Mouse (Mus musculus): ENCODE data around the gene Efnb3. TPM values are rescaled to one million over a fixed set of nuclear protein-coding genes. Genes with fewer than 3 reads are reported as not detected.
A peak's percentile ranks its signal among the peaks of the same experiment; 100 is the strongest.

Gene Efnb3
- 0.27 and 0.39 TPM in 2 replicates for polyA plus RNA-seq (2015; fragmentation: Nextera tagmentation; extraction: Ambion mirVana)

- ATAC-seq (ENCODE audit: low read depth), result no peak
- peaks cover 8% of the 10 kb centered on the region; the same call in 1 of the 2 replicates for H3K4me1 ChIP-seq (ENCODE audit: control insufficient read depth, low read depth, low read length)
- peak within 1 kb of the TSS; percentile 38 for H3K4me3 ChIP-seq (ENCODE audit: low read depth, low read length)
- H3K36me3 ChIP-seq (ENCODE audit: control insufficient read depth, insufficient read depth), result peaks cover 20% of the 10 kb centered on the region
- H3K4me2 ChIP-seq (ENCODE audit: low read depth, low read length), result peak within 1 kb of the TSS; percentile 47
- no peaks in the 10 kb centered on the region for H3K9me3 ChIP-seq (replicated peaks; ENCODE audit: control insufficient read depth, low read length)
- H3K9ac ChIP-seq (ENCODE audit: low read depth, low read length), result peak within 1 kb of the TSS; percentile 14; the same call in 1 of the 2 replicates
- WGBS (ENCODE audit: insufficient replicate concordance), result 7% methylated on average over 59 of the region's 59 CpGs
- H3K27ac ChIP-seq (ENCODE audit: low read length), result no peak within 1 kb of the TSS
- peaks cover 49% of the 10 kb centered on the region for H3K27me3 ChIP-seq (ENCODE audit: control insufficient read depth, insufficient read depth, low read depth, low read length)
These were observed at the start of gene Efnb3 for GRCm38 (mm10) chr11:69559851-69560765. TSS of gene Efnb3 (minus strand) at chr11:69560205.

DNA sequence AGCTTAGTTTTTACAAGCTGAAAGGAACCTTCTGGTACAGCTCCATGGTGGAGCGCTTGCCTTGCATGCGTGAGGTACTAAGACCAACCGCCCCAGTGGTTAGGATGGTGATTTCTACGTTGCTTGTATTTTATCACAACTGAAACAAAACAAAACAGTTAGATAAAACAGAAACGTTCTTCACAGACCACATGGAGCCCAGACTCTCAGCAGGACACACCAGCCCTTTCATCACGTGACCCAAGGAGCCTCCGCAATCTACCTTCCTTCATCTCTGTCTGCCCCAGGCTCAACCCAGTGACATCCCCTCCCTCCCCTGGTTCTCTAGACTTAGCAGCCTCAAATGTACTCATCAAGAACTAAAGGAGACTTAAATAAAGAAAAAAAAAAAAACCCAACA, 49.4 kb upstream of the Efnb3 start:
- H3K27ac ChIP-seq (ENCODE audit: low read length), result peak overlapping the region; percentile 56
- H3K36me3 ChIP-seq (ENCODE audit: control insufficient read depth, insufficient read depth), result no peaks in the 10 kb centered on the region
- no peaks in the 10 kb centered on the region for H3K9me3 ChIP-seq (replicated peaks; ENCODE audit: control insufficient read depth, low read length)
- 19% methylated on average over 7 of the region's 7 CpGs for WGBS (ENCODE audit: insufficient replicate concordance)
- no peak for ATAC-seq (ENCODE audit: low read depth)
- H3K9ac ChIP-seq (ENCODE audit: low read depth, low read length), result peak overlapping the region; percentile 13
- H3K27me3 ChIP-seq (ENCODE audit: control insufficient read depth, insufficient read depth, low read depth, low read length), result peaks cover 2% of the 10 kb centered on the region; the same call in 1 of the 2 replicates
- no peak overlapping the region for H3K4me3 ChIP-seq (ENCODE audit: low read depth, low read length)
- H3K4me2 ChIP-seq (ENCODE audit: low read depth, low read length), result peak overlapping the region; percentile 20; the same call in 1 of the 2 replicates
- peaks cover 53% of the 10 kb centered on the region for H3K4me1 ChIP-seq (ENCODE audit: control insufficient read depth, low read depth, low read length)

- Histone ChIP-seq H3K9ac (ENCODE audit: low read depth, low read length) (no peak overlapping the region), H3K4me3 (ENCODE audit: low read depth, low read length) (no peak overlapping the region), H3K4me1 (ENCODE audit: control insufficient read depth, low read depth, low read length) (peaks cover 51% of the 10 kb centered on the region), H3K4me2 (ENCODE audit: low read depth, low read length) (no peak overlapping the region), H3K36me3 (ENCODE audit: control insufficient read depth, insufficient read depth) (no peaks in the 10 kb centered on the region), H3K9me3 (replicated peaks; ENCODE audit: control insufficient read depth, low read length) (no peaks in the 10 kb centered on the region), H3K27me3 (ENCODE audit: control insufficient read depth, insufficient read depth, low read depth, low read length) (peaks cover 2% of the 10 kb centered on the region; the same call in 1 of the 2 replicates), H3K27ac (ENCODE audit: low read length) (peak overlapping the region; percentile 56)
- 44% methylated on average over 3 of the region's 3 CpGs for WGBS (ENCODE audit: insufficient replicate concordance)
- no peak for ATAC-seq (ENCODE audit: low read depth)
These were observed 48.5 kb upstream of the Efnb3 start for GRCm38 (mm10) chr11:69608525-69608924.

- Histone ChIP-seq H3K4me1 (ENCODE audit: control insufficient read depth, low read depth, low read length) (peaks cover 56% of the 10 kb centered on the region), H3K36me3 (ENCODE audit: control insufficient read depth, insufficient read depth) (no peaks in the 10 kb centered on the region), H3K27ac (ENCODE audit: low read length) (no peak overlapping the region), H3K27me3 (ENCODE audit: control insufficient read depth, insufficient read depth, low read depth, low read length) (peaks cover 2% of the 10 kb centered on the region; the same call in 1 of the 2 replicates), H3K4me2 (ENCODE audit: low read depth, low read length) (no peak overlapping the region), H3K9me3 (replicated peaks; ENCODE audit: control insufficient read depth, low read length) (no peaks in the 10 kb centered on the region), H3K9ac (ENCODE audit: low read depth, low read length) (no peak overlapping the region), H3K4me3 (ENCODE audit: low read depth, low read length) (no peak overlapping the region)
- WGBS (ENCODE audit: insufficient replicate concordance), result 55% methylated on average over 2 of the region's 2 CpGs
- ATAC-seq (ENCODE audit: low read depth), result no peak
These were observed 46.8 kb upstream of the Efnb3 start for GRCm38 (mm10) chr11:69606832-69607231.

DNA sequence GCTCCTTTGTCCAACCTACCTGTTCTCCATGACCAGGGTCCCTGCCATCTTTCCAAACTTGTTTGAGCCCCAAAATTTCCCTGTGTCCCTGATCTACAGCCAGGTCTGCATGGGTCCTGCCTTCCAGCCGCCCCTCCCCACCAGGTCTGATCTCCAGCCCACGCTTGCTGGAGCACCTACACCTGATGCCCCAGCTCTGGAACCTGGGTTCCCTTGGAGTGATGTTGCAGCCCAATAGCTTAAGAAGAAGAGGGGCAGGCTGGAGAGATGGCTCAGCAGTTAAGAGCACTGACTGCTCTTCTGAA, 46.4 kb upstream of the Efnb3 start:
- no peaks in the 10 kb centered on the region for H3K36me3 ChIP-seq (ENCODE audit: control insufficient read depth, insufficient read depth)
- peak overlapping the region; percentile 100 for H3K4me2 ChIP-seq (ENCODE audit: low read depth, low read length)
- H3K27me3 ChIP-seq (ENCODE audit: control insufficient read depth, insufficient read depth, low read depth, low read length), result peaks cover 2% of the 10 kb centered on the region; the same call in 1 of the 2 replicates
- H3K27ac ChIP-seq (ENCODE audit: low read length), result peak overlapping the region; percentile 80
- ATAC-seq (ENCODE audit: low read depth), result no peak
- WGBS (ENCODE audit: insufficient replicate concordance), result 50% methylated on average over 2 of the region's 2 CpGs
- no peaks in the 10 kb centered on the region for H3K9me3 ChIP-seq (replicated peaks; ENCODE audit: control insufficient read depth, low read length)
- peak overlapping the region; percentile 85 for H3K9ac ChIP-seq (ENCODE audit: low read depth, low read length)
- H3K4me1 ChIP-seq (ENCODE audit: control insufficient read depth, low read depth, low read length), result peaks cover 60% of the 10 kb centered on the region
- H3K4me3 ChIP-seq (ENCODE audit: low read depth, low read length), result peak overlapping the region; percentile 76

DNA sequence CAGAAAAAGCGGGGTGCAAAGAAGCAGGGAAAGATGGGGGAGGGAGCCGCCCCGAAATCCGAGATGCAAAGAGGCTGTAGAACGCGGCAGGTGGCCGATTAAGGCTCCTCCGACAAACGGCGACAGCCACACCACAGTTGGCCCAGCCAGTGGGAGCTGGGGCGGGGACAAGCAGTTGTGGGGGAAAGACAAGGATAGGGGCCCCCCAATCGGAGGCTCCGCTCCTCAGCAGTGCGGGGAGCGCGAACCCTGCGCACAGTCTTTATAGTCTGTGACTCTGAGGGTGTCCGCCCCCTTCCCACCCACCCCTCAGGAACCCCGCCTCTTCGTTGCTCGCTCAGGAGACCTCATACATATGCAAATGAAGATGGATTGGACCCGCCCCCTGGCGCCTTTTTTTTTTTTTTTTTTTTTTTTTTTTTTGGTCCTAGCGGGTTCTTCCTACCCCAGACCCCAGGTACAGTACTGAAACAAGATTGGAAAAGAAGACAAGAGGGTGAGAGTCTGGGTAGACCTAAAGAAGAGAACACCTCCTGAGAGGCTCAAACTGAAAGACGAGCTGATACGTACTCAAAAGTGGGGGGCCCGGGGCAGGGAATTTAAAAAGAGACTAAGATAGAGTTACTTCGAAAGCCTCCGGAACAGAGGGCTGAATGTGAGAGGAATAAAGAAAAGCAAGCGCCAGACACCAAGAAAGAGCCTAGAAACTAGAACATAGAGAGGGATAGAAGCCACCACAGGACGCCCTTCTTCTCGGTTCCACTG, 45.9 kb upstream of the Efnb3 start, which contains the start of gene Atp1b2:
Atp1b2 (minus strand) TSS at position 217 of the 765 bp plus-strand sequence.
- Histone ChIP-seq H3K4me1 (ENCODE audit: control insufficient read depth, low read depth, low read length) (peaks cover 65% of the 10 kb centered on the region), H3K4me2 (ENCODE audit: low read depth, low read length) (peak within 1 kb of the TSS; percentile 100), H3K36me3 (ENCODE audit: control insufficient read depth, insufficient read depth) (no peaks in the 10 kb centered on the region), H3K27ac (ENCODE audit: low read length) (peak within 1 kb of the TSS; percentile 83), H3K4me3 (ENCODE audit: low read depth, low read length) (peak within 1 kb of the TSS; percentile 76), H3K27me3 (ENCODE audit: control insufficient read depth, insufficient read depth, low read depth, low read length) (peaks cover 2% of the 10 kb centered on the region; the same call in 1 of the 2 replicates), H3K9me3 (replicated peaks; ENCODE audit: control insufficient read depth, low read length) (no peaks in the 10 kb centered on the region), H3K9ac (ENCODE audit: low read depth, low read length) (peak within 1 kb of the TSS; percentile 85)
- peak; percentile 93 for ATAC-seq (ENCODE audit: low read depth)
- 3% methylated on average over 32 of the region's 32 CpGs for WGBS (ENCODE audit: insufficient replicate concordance)

DNA sequence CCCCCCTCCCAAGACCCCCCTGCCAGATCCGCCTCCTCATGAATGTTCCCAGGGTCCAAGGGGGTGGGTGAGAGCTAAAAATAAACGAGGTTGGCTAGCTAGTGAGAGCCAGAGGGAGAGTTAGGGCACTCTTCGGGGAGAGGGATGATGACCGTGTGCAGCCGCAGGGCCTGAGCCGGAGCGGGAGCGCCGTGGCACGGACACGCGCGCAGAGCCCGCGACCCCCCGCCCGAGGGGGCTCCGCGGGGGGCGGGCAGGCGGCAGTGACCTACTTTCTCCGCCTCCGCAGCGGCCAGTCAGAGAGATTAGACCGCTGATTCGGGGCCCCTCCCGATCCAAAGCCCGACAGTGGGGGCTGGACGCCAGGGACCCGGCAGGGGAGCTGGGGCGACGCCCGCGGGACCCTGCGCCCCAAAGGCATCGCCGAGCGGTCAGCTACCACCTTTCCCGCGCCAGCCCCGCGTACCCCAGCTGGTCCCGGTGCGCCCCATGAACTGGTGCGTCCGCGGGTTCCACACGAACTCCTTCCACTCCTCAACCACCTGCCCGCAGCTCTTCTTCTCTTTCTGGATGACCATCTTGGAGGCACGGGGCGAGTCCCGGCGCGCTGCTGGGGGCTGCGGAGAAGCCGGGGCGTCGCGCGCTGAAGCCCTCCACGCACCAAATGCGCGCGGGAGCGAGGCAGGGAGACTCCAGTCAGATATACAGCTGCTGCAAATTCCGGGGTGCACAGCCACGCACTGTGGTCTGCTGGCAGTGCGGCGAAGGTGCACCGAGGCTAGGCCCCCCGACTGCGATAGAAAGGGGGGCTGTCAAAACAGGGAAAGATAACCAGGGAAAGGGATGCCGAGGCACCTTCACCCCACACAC, 45.0 kb upstream of the Efnb3 start:
- Histone ChIP-seq H3K4me2 (ENCODE audit: low read depth, low read length) (peak overlapping the region; percentile 100), H3K9me3 (replicated peaks; ENCODE audit: control insufficient read depth, low read length) (no peaks in the 10 kb centered on the region), H3K27ac (ENCODE audit: low read length) (peak overlapping the region; percentile 83), H3K9ac (ENCODE audit: low read depth, low read length) (peak overlapping the region; percentile 85), H3K4me1 (ENCODE audit: control insufficient read depth, low read depth, low read length) (peaks cover 67% of the 10 kb centered on the region), H3K36me3 (ENCODE audit: control insufficient read depth, insufficient read depth) (no peaks in the 10 kb centered on the region), H3K4me3 (ENCODE audit: low read depth, low read length) (peak overlapping the region; percentile 76), H3K27me3 (ENCODE audit: control insufficient read depth, insufficient read depth, low read depth, low read length) (peaks cover 2% of the 10 kb centered on the region; the same call in 1 of the 2 replicates)
- under 1% methylated on average over 64 of the region's 73 CpGs for WGBS (ENCODE audit: insufficient replicate concordance)
- no peak for ATAC-seq (ENCODE audit: low read depth)

DNA sequence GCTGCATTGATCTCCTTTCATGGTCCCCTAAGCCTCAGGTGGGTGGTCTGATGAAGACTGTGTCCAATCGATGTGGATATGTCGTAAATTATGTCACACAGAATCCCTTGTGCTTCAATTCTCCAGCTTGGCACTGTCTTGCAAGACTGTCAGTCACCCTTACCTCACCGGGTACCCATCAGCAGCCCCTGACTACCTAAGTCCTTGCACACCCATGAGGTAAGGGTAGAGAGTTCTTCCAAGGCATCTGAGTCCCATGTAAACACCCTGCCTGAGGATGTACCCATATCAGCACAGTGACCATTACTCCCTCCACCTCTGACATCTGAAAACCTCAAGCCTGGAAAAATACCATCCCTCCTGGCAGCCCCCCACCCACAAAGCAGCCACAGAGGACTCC, 44.3 kb upstream of the Efnb3 start:
- Histone ChIP-seq H3K27ac (ENCODE audit: low read length) (no peak overlapping the region; the same call in 1 of the 2 replicates), H3K27me3 (ENCODE audit: control insufficient read depth, insufficient read depth, low read depth, low read length) (peaks cover 2% of the 10 kb centered on the region; the same call in 1 of the 2 replicates), H3K4me1 (ENCODE audit: control insufficient read depth, low read depth, low read length) (peaks cover 70% of the 10 kb centered on the region), H3K4me2 (ENCODE audit: low read depth, low read length) (peak overlapping the region; percentile 100), H3K9ac (ENCODE audit: low read depth, low read length) (peak overlapping the region; percentile 85), H3K36me3 (ENCODE audit: control insufficient read depth, insufficient read depth) (no peaks in the 10 kb centered on the region), H3K9me3 (replicated peaks; ENCODE audit: control insufficient read depth, low read length) (no peaks in the 10 kb centered on the region), H3K4me3 (ENCODE audit: low read depth, low read length) (peak overlapping the region; percentile 76)
- ATAC-seq (ENCODE audit: low read depth), result no peak
- WGBS (ENCODE audit: insufficient replicate concordance), result 66% methylated on average over 3 of the region's 3 CpGs
